Mouse (Mus musculus) midbrain, embryonic 10.5 days (tissue): Measurements from ENCODE around the gene Olfr750. TPM values are rescaled to one million over a fixed set of nuclear protein-coding genes. Genes with fewer than 3 reads are reported as not detected.

Experiments
- DNase-seq: peaks from one replicate; pipeline ENCODE4 v3.0.0-alpha.2; 2017; ENCODE audit warnings: low spot score
- H3K27ac ChIP-seq: fragments of 300-500 bp; sonication (generic); replicated peaks from 2 replicates; pipeline ENCODE4 v1.5.1; 2016; ENCODE audit warnings: mild to moderate bottlenecking
- H3K27me3 ChIP-seq: fragments of 300-500 bp; sonication (generic); 2 replicates; pipeline ENCODE4 v1.6.1; 2016; ENCODE audit warnings: low read depth, mild to moderate bottlenecking; ENCODE audit not compliant: poor library complexity, severe bottlenecking
- H3K36me3 ChIP-seq: fragments of 300-500 bp; sonication (generic); 2 replicates; pipeline ENCODE4 v1.6.1; 2016; ENCODE audit warnings: mild to moderate bottlenecking, moderate library complexity
- H3K4me1 ChIP-seq: fragments of 300-500 bp; sonication (generic); 2 replicates; pipeline ENCODE4 v1.6.1; 2016
- H3K4me3 ChIP-seq: fragments of 300-500 bp; sonication (generic); 2 replicates; pipeline ENCODE4 v1.5.1; 2016; ENCODE audit warnings: mild to moderate bottlenecking, moderate library complexity
- H3K9me3 ChIP-seq: fragments of 300-500 bp; sonication (generic); replicated peaks from 2 replicates; pipeline ENCODE4 v1.6.1; 2016; ENCODE audit warnings: mild to moderate bottlenecking
- WGBS: fragments of 180-500 bp; shearing (Covaris S2); methylation state at CpG from one replicate; pipeline ENCODE4 v1.1.7; 2016; 5-methylcytosine and 5-hydroxymethylcytosine counted together
- polyA plus RNA-seq: library from polyadenylated mRNA; unstranded; fragments of >200 nt; fragmentation: Nextera tagmentation; extraction: Ambion mirVana; gene quantifications from 2 replicates; pipeline ENCODE4 v1.2.1, GENCODE M21; 2016

Gene Olfr750
- polyA plus RNA-seq, 1 experiment from 2014 or later, result not detected

DNA sequence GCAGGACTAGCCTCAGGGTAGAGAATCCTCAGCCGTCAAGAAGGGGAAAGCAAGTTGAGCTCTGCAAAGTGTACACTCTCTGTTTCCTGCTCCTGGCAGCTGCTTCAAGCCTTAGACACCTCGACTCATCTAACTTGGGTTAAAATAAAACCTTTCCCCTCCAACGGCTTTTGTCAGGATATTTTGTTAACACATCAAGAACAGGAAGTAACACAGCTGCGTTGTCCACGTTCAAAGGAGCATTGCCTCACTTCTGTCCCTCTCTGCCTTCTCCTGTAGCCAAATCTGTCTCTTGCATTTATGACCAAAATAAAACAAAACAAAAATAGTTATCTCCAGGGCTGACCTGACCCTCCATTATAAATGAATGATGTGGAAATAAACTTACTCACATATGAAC, 26.4 kb downstream of the Olfr750 start:
- Histone ChIP-seq H3K4me3 (no peak overlapping the region), H3K27me3 (peaks cover 20% of the 10 kb centered on the region), H3K4me1 (peaks cover 7% of the 10 kb centered on the region), H3K9me3 (no peaks in the 10 kb centered on the region), H3K27ac (no peak overlapping the region), H3K36me3 (no peaks in the 10 kb centered on the region)
- WGBS, result 75% methylated on average over 5 of the region's 5 CpGs
- DNase-seq, result no peak

DNA sequence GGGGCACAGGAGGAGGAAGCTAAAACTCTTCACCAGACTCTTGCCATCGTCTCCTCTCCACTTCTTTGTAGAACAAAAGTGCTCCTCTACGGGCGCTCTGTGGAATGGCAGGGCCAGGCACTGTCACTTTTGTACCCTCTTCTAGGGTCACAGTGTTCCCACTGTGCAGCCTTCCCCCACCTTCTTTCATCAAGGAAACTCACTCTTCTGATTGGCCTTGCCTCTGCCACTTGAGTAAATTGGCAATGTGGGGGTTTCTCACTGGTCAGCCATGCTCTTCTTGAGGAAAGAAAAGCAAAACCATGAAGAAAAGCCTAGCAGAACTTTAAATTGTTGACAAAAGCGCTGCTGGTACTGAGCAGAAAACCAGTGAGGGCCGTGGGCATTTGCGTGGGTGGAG, 32.5 kb downstream of the Olfr750 start, which contains the start of gene Rnase9:
Gene Rnase9 (minus strand): TSS at position 101 of the 400 bp plus-strand sequence.
- Histone ChIP-seq H3K9me3 (no peaks in the 10 kb centered on the region), H3K27ac (no peak within 1 kb of the TSS), H3K36me3 (no peaks in the 10 kb centered on the region), H3K27me3 (no peaks in the 10 kb centered on the region), H3K4me3 (no peak within 1 kb of the TSS), H3K4me1 (no peaks in the 10 kb centered on the region)
- no peak for DNase-seq
- 75% methylated on average over 6 of the region's 6 CpGs for WGBS

DNA sequence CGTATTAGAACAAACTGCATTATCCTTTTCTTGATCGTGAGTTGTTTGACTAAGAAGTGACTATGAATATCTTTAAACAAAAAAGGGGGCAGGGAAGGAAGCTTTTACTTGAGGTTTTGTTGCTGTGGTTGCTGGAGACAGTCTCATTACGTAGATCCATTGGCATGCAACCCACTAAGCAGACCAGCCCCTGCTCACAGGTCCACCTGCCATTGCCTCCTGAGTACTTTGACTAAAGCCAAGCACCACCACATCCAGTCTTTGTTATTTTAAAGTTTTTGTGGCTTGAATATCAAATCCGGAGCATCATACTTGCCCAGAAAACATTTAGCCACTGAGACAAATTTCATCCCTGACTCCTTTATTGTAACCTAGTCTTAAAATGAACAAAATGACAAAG, 38.0 kb downstream of the Olfr750 start:
- H3K4me3 ChIP-seq, result no peak overlapping the region
- no peaks in the 10 kb centered on the region for H3K27me3 ChIP-seq
- H3K4me1 ChIP-seq, result no peaks in the 10 kb centered on the region
- DNase-seq, result no peak
- WGBS, result 79% methylated on average over 4 of the region's 4 CpGs
- no peaks in the 10 kb centered on the region for H3K9me3 ChIP-seq
- H3K36me3 ChIP-seq, result no peaks in the 10 kb centered on the region
- no peak overlapping the region for H3K27ac ChIP-seq

DNA sequence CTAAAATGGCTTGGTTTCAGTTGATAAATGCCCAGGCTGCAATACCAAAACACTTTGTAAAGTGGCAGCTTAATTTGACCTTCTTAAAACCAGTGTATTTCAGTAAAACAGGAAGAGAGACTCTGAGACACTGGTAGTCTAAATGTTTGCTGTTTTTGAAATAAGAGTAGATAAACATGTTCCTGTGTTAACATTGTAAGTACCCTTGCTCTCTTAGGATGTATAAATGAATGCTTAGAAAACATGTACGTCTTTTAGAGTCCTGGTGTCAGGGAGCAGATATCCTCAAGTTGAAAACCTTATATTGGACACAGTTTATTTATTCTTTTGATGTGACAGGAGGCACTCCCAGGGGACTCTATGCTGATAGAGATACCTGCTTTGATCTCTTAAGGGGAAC, 39.0 kb downstream of the Olfr750 start:
- WGBS, result 44% methylated on average over 1 of the region's 1 CpGs
- Histone ChIP-seq H3K27me3 (no peaks in the 10 kb centered on the region), H3K27ac (no peak overlapping the region), H3K9me3 (no peaks in the 10 kb centered on the region), H3K4me1 (no peaks in the 10 kb centered on the region), H3K36me3 (no peaks in the 10 kb centered on the region), H3K4me3 (no peak overlapping the region)
- DNase-seq, result no peak

DNA sequence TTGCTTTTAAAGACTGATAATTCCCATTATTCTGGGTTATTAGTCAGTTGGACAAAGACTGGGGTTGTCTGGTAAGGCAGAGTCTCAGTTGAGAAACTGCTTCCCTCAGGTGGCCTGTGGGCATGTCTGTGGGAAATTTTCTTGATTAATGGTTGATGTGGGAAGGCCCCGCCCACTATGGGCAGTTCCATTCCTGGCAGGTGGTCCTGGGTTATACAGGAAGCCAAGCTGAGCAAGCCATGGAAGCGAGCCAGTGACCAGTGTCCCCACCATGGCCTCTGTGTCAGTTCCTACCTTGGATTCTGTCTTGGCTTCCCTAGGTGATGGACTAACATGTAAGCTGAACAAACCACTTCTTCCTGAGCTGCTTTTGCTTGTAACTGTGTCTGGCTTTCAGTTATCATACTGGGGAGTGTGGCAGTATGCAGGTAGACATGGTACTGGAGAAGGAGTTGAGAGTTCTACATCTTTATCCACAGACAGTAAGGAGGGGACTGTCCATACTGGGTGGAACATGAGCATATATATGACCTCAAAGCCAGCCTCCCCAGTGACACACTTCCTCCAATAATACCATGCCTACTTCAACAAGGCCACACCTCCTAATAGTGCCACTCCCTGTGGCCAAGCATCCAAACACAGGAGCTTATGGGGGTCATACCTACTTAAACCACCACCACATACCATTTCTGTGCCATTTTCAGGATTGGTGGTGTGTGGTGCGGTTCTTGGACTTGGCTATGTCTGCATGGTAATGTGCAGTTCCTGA, 46.7 kb downstream of the Olfr750 start:
- no peaks in the 10 kb centered on the region for H3K4me1 ChIP-seq
- no peak overlapping the region for H3K27ac ChIP-seq
- H3K9me3 ChIP-seq, result no peaks in the 10 kb centered on the region
- WGBS, result 57% methylated on average over 3 of the region's 3 CpGs
- H3K4me3 ChIP-seq, result no peak overlapping the region
- H3K36me3 ChIP-seq, result no peaks in the 10 kb centered on the region
- no peak for DNase-seq
- H3K27me3 ChIP-seq, result no peaks in the 10 kb centered on the region

DNA sequence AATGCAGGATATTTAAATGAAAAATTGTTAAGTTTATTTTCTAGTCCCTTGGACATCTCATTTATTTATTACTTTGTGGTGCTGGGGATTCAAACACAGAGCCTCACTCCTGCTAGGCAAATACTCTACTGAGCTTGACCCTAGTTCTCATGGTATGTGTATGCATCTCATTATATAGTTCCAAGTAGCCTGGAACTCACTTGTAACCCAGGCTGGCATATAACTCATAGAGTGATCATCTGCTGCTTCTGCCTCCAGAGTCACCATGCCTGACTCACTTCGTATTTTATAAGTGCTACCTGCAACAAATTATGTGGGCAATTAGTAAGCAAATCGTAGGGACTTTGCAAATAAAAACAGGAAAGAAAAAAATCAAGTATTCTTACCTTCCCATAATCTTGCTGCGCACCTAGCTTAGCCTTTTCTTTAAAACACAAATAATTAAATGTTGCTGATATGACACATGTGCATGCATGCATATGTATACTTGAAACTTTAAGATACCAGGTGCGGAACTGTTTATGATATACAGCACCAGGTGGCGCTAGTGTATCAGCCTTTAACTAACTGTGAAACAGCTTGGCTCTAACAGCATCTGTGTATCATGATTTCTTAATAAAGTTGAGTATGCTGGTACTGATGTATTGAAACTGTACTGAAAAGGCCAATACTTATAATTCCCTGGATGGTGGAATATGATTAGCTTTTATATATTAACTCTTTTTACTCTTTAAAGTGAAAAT, 47.7 kb downstream of the Olfr750 start:
- no peaks in the 10 kb centered on the region for H3K4me1 ChIP-seq
- 36% methylated on average over 5 of the region's 5 CpGs for WGBS

DNA sequence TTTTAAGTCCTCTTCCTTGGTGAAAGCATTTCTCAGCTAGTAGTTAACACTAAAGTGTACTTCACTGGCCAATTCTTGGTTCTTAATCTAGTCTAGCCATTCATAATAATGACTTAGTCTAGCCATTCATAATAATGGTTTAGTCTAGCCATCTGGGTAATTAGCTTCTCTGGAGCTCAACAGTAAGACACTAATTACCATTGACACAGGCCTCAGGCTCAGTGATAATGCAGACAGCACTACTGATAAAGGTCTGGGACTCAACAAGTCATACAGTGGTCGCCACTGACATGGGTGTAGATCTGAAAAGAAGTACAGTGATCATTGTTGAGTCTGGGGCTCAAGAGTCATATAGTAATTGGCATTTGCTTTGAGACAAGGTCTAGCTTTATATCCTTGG, 49.4 kb downstream of the Olfr750 start:
- Histone ChIP-seq H3K4me3 (no peak overlapping the region), H3K9me3 (no peaks in the 10 kb centered on the region), H3K4me1 (no peaks in the 10 kb centered on the region), H3K27ac (no peak overlapping the region), H3K36me3 (no peaks in the 10 kb centered on the region), H3K27me3 (no peaks in the 10 kb centered on the region)
- DNase-seq, result no peak
- 78% methylated on average over 1 of the region's 1 CpGs for WGBS

More for the DNA sequence above, 47.7 kb downstream of the Olfr750 start:
- H3K36me3 ChIP-seq, result no peaks in the 10 kb centered on the region
- no peaks in the 10 kb centered on the region for H3K27me3 ChIP-seq
- no peak overlapping the region for H3K4me3 ChIP-seq
- H3K9me3 ChIP-seq, result no peaks in the 10 kb centered on the region
- DNase-seq, result peak; percentile 43
- H3K27ac ChIP-seq, result no peak overlapping the region

DNA sequence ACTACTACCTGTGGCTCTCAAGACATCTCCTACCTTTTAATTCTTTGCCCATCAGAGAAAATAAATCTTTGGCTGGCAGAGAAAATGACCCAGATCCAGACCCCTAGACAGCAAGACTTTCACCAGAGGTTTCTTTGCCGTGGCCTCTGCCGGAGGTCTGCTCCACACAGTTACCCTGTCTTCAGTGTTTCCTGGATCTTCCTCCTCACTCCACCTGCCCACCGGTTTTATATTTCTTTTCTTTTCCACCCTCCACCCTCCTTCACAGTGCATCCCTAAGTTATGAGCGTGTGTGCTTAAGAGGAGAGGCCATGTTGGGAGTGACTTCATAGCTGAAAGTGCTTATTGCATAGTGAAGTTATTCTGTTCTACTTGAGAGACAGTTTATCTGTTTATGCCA, 50.8 kb downstream of the Olfr750 start:
- H3K27ac ChIP-seq, result no peak overlapping the region
- no peaks in the 10 kb centered on the region for H3K27me3 ChIP-seq
- no peaks in the 10 kb centered on the region for H3K9me3 ChIP-seq
- no peak overlapping the region for H3K4me3 ChIP-seq
- no peaks in the 10 kb centered on the region for H3K4me1 ChIP-seq
- 89% methylated on average over 4 of the region's 4 CpGs for WGBS
- no peaks in the 10 kb centered on the region for H3K36me3 ChIP-seq
- DNase-seq, result no peak

DNA sequence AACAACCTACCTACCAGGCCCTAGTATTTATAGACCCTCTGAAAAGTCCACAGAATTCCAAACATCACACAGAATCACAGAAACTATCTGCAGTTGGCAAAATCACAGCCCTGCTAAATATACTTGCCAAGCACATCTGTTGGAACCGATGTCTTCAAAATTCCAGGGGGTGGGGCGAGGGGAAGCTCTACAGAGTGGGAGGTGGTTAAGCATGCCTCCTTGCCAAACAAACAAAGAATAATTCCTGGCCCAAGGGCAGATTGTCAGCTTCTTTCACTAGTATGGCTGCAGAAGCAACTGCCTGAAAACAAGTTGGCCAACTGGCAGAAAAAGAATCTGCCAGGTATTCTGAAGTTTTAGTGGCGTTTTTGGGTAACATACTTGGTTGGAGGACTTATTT, 57.0 kb downstream of the Olfr750 start:
- DNase-seq, result no peak
- H3K36me3 ChIP-seq, result no peaks in the 10 kb centered on the region
- no peak overlapping the region for H3K4me3 ChIP-seq
- no peak overlapping the region for H3K27ac ChIP-seq
- no peaks in the 10 kb centered on the region for H3K4me1 ChIP-seq
- H3K27me3 ChIP-seq, result no peaks in the 10 kb centered on the region
- WGBS, result 79% methylated on average over 3 of the region's 3 CpGs
- no peaks in the 10 kb centered on the region for H3K9me3 ChIP-seq

Other genes starting within 250 kb of the Olfr750 start
- 3.9 and 5.0 TPM in 2 replicates for gene Tep1, start 203.9 kb downstream of the Olfr750 start, polyA plus RNA-seq
- gene Klhl33, start 176.9 kb downstream of the Olfr750 start, polyA plus RNA-seq, result 0.12 and 0.14 TPM in 2 replicates
- 192 TPM in 2 replicates for gene Osgep, start 149.5 kb downstream of the Olfr750 start, polyA plus RNA-seq
- gene Apex1, start 149.5 kb downstream of the Olfr750 start, polyA plus RNA-seq, result 412 and 447 TPM in 2 replicates
- 50.4 and 55.6 TPM in 2 replicates for gene Pip4p1, start 143.6 kb downstream of the Olfr750 start, polyA plus RNA-seq
- gene Pnp, start 143.4 kb downstream of the Olfr750 start, polyA plus RNA-seq, result 73.9 and 85.1 TPM in 2 replicates
- gene Gm49342, start 129.9 kb downstream of the Olfr750 start, polyA plus RNA-seq, result not detected in 2 replicates
- 0.15 and 0.78 TPM in 2 replicates for gene Pnp2, start 118.4 kb downstream of the Olfr750 start, polyA plus RNA-seq
- not detected in 2 replicates for gene Rnase10, start 66.7 kb downstream of the Olfr750 start, polyA plus RNA-seq
- gene Rnase9, start 32.6 kb downstream of the Olfr750 start, polyA plus RNA-seq, result not detected in 2 replicates
- gene Rnase11, start 24.3 kb downstream of the Olfr750 start, polyA plus RNA-seq, result not detected in 2 replicates
- not detected in 2 replicates for gene Rnase12, start 16.8 kb downstream of the Olfr750 start, polyA plus RNA-seq
- gene Rnase4, start 16.6 kb upstream of the Olfr750 start, polyA plus RNA-seq, result 8.2 and 9.5 TPM in 2 replicates
- 1.7 and 2.2 TPM in 2 replicates for gene Ang, start 16.7 kb upstream of the Olfr750 start, polyA plus RNA-seq
- gene Eddm3b, start 40.0 kb upstream of the Olfr750 start, polyA plus RNA-seq, result 0.16 TPM in 1 of 2 replicates, not detected in the other
- gene Rnase6, start 49.5 kb upstream of the Olfr750 start, polyA plus RNA-seq, result 0.10 and 0.22 TPM in 2 replicates
- gene Rnase1, start 72.3 kb upstream of the Olfr750 start, polyA plus RNA-seq, result 0.22 TPM in 1 of 2 replicates, not detected in the other
- gene Rnase2b, start 87.8 kb upstream of the Olfr750 start, polyA plus RNA-seq, result not detected in 2 replicates
- not detected in 2 replicates for gene Ang2, start 124.7 kb upstream of the Olfr750 start, polyA plus RNA-seq
- gene Ear14, start 129.0 kb upstream of the Olfr750 start, polyA plus RNA-seq, result not detected in 2 replicates
- not detected in 2 replicates for gene Rnase2a, start 181.7 kb upstream of the Olfr750 start, polyA plus RNA-seq